ENCODE assay signal across 8 mouse cellular contexts in genomic region chr10:66770161-66771030, GRCm38 (mm10).
A peak's percentile ranks its signal among the peaks of the same experiment; 100 is the strongest.
DNase-seq lines count a peak whose midpoint lies in the region; ATAC-seq and TF ChIP-seq lines count a peak whose summit lies in the region.

No protein-coding gene starts in this region.

- no peaks in the 10 kb centered on the region for H3K36me3 ChIP-seq in stomach, embryonic 16.5 days (ENCODE audit: control insufficient read depth, insufficient read depth, low read length)
- H3K36me3 ChIP-seq in stomach, postnatal 0 days (ENCODE audit: control insufficient read depth, insufficient read depth, low read length): no peaks in the 10 kb centered on the region

- peak; percentile 81 for DNase-seq in heart, adult 11 months
- no peak for DNase-seq in heart, adult 18-20 months
- no peak for DNase-seq in stomach, postnatal 0 days (ENCODE audit: low spot score)
- peak; percentile 3 to 39 for DNase-seq in left cerebral cortex, adult 9 months (ENCODE audit: low spot score in 2 of 2)
- peak; percentile 46 for DNase-seq in right cerebral cortex, postnatal 14 days
- no peak for DNase-seq in gastrocnemius, adult 18-20 months (ENCODE audit: low spot score)
- DNase-seq in adrenal gland, postnatal 36 days: no peak

- no peaks in the 10 kb centered on the region for H3K4me1 ChIP-seq in stomach, embryonic 16.5 days (ENCODE audit: control insufficient read depth, insufficient read depth, low read length)
- no peaks in the 10 kb centered on the region for H3K4me1 ChIP-seq in stomach, postnatal 0 days (replicated peaks; ENCODE audit: control insufficient read depth, insufficient read depth)

- WGBS in stomach, embryonic 16.5 days: 35% methylated on average over 21 of the region's 21 CpGs
- 43% methylated on average over 21 of the region's 21 CpGs for WGBS in stomach, postnatal 0 days

- 0 out of 2 replicates have a peak overlapping the region, but pooled peaks have one; percentile 5 for H3K4me3 ChIP-seq in stomach, embryonic 16.5 days (replicated peaks; ENCODE audit: low read length)
- H3K4me3 ChIP-seq in stomach, postnatal 0 days (ENCODE audit: low read depth, low read length): no peak overlapping the region

- peaks cover 4% of the 10 kb centered on the region; the same call in 1 of the 2 replicates for H3K9me3 ChIP-seq in stomach, embryonic 16.5 days (replicated peaks; ENCODE audit: control insufficient read depth, low read length)
- H3K9me3 ChIP-seq in stomach, postnatal 0 days (ENCODE audit: control insufficient read depth, low read length): peaks cover 5% of the 10 kb centered on the region; the same call in 1 of the 2 replicates

- H3K9ac ChIP-seq in stomach, embryonic 16.5 days (ENCODE audit: low read length): no peak overlapping the region
- H3K9ac ChIP-seq in stomach, postnatal 0 days (ENCODE audit: low read length): no peak overlapping the region

- ATAC-seq in stomach, embryonic 16.5 days (ENCODE audit: insufficient read depth, low FRiP score): no peak
- no peak for ATAC-seq in stomach, postnatal 0 days (ENCODE audit: low FRiP score, low TSS enrichment)

- TF ChIP-seq EP300 in stomach, postnatal 0 days (optimal IDR thresholded peaks at IDR 0.05): no peak

- no peaks in the 10 kb centered on the region for H3K27me3 ChIP-seq in stomach, embryonic 16.5 days (ENCODE audit: control insufficient read depth, insufficient read depth, low read length)
- H3K27me3 ChIP-seq in stomach, postnatal 0 days (ENCODE audit: control insufficient read depth, insufficient read depth, low read length): no peaks in the 10 kb centered on the region

- no peak overlapping the region for H3K27ac ChIP-seq in stomach, embryonic 16.5 days (ENCODE audit: low read length)
- H3K27ac ChIP-seq in stomach, postnatal 0 days (replicated peaks): no peak overlapping the region

- TF ChIP-seq CTCF in stomach, postnatal 0 days (IDR thresholded peaks at IDR 0.05; ENCODE audit: low read depth): no peak

- no peak overlapping the region for H3K4me2 ChIP-seq in stomach, embryonic 16.5 days (ENCODE audit: low read depth, low read length)
- H3K4me2 ChIP-seq in stomach, postnatal 0 days (replicated peaks; ENCODE audit: low read depth): no peak overlapping the region

Comparison
In these comparisons a context has a peak if more than half of its experiments do, and no peak if none do; other contexts are left out.
1. DNase-seq: peak in heart, adult 11 months (single experiment), left cerebral cortex, adult 9 months (2 of 2) and right cerebral cortex, postnatal 14 days (single experiment); none in heart, adult 18-20 months (0 of 2), stomach, postnatal 0 days (single experiment), gastrocnemius, adult 18-20 months (single experiment) and adrenal gland, postnatal 36 days (0 of 2).